Comparison of ENCODE assay signal across 8 mouse cellular contexts in genomic region chr2:118112438-118112837, GRCm38 (mm10). TPM values are rescaled to one million over a fixed set of nuclear protein-coding genes. Genes with fewer than 3 reads are reported as not detected.
A peak's percentile ranks its signal among the peaks of the same experiment; 100 is the strongest.
DNase-seq lines count a peak whose midpoint lies in the region; ATAC-seq lines count a peak whose summit lies in the region.

No protein-coding gene starts in this region.

- intact Hi-C loops in gastrocnemius, postnatal 36 days (cut with DNase I) = loop anchor here (5.0 kb wide), 1 partner anchor 330 kb away; no protein-coding TSS in a partner anchor

- peak; percentile 21 for DNase-seq in kidney, postnatal 10 days
- no peak for DNase-seq in kidney, adult 11 months
- DNase-seq in forebrain, embryonic 11.5 days (ENCODE audit: low spot score) = no peak
- DNase-seq in layer of hippocampus, adult 11-12 months (ENCODE audit: low spot score) = no peak
- DNase-seq in gastrocnemius, postnatal 36 days = no peak

- no peaks in the 10 kb centered on the region for H3K9me3 ChIP-seq in forebrain, embryonic 11.5 days (ENCODE audit: control insufficient read depth, low read length)
- H3K9me3 ChIP-seq in limb, embryonic 12.5 days = no peaks in the 10 kb centered on the region
- H3K9me3 ChIP-seq in neural tube, embryonic 15.5 days (replicated peaks) = no peaks in the 10 kb centered on the region

- no peak for ATAC-seq in forebrain, embryonic 11.5 days (replicated peaks; ENCODE audit: low FRiP score)
- no peak for ATAC-seq in limb, embryonic 12.5 days (ENCODE audit: insufficient number of reproducible peaks, insufficient read depth, low FRiP score, low TSS enrichment, low read depth)
- no peak for ATAC-seq in neural tube, embryonic 15.5 days (ENCODE audit: low FRiP score)
- no peak for ATAC-seq in erythroid progenitor cell, adult 5-6 weeks (replicated peaks; ENCODE audit: low FRiP score, poor library complexity, severe bottlenecking)

- H3K36me3 ChIP-seq in forebrain, embryonic 11.5 days (ENCODE audit: control insufficient read depth, insufficient read depth, low read length) = no peaks in the 10 kb centered on the region
- H3K36me3 ChIP-seq in limb, embryonic 12.5 days = peaks cover 34% of the 10 kb centered on the region
- H3K36me3 ChIP-seq in neural tube, embryonic 15.5 days = no peaks in the 10 kb centered on the region

- WGBS in forebrain, embryonic 11.5 days = 17% methylated on average over 5 of the region's 5 CpGs
- 25% methylated on average over 5 of the region's 5 CpGs for WGBS in limb, embryonic 12.5 days
- 27% methylated on average over 5 of the region's 5 CpGs for WGBS in neural tube, embryonic 15.5 days

- H3K9ac ChIP-seq in forebrain, embryonic 11.5 days (ENCODE audit: low read length) = peak overlapping the region; percentile 66
- H3K9ac ChIP-seq in limb, embryonic 12.5 days (replicated peaks) = peak overlapping the region; percentile 72
- no peak overlapping the region for H3K9ac ChIP-seq in neural tube, embryonic 15.5 days (replicated peaks)

- no peak overlapping the region for H3K27ac ChIP-seq in forebrain, embryonic 11.5 days (ENCODE audit: low read depth, low read length)
- H3K27ac ChIP-seq in limb, embryonic 12.5 days = no peak overlapping the region
- H3K27ac ChIP-seq in neural tube, embryonic 15.5 days (replicated peaks) = no peak overlapping the region

- peaks cover 8% of the 10 kb centered on the region; the same call in 1 of the 2 replicates for H3K4me1 ChIP-seq in forebrain, embryonic 11.5 days (replicated peaks; ENCODE audit: control insufficient read depth, insufficient read depth, low read length)
- H3K4me1 ChIP-seq in limb, embryonic 12.5 days (replicated peaks) = peaks cover 58% of the 10 kb centered on the region
- peaks cover 46% of the 10 kb centered on the region for H3K4me1 ChIP-seq in neural tube, embryonic 15.5 days

- H3K27me3 ChIP-seq in forebrain, embryonic 11.5 days (ENCODE audit: control insufficient read depth, insufficient read depth, low read length) = no peaks in the 10 kb centered on the region; the same call in 1 of the 2 replicates
- peaks cover 16% of the 10 kb centered on the region for H3K27me3 ChIP-seq in limb, embryonic 12.5 days
- peaks cover 10% of the 10 kb centered on the region for H3K27me3 ChIP-seq in neural tube, embryonic 15.5 days (replicated peaks)

- peak overlapping the region; percentile 95 for H3K4me2 ChIP-seq in forebrain, embryonic 11.5 days (ENCODE audit: low read depth, low read length, severe bottlenecking)
- peak overlapping the region; percentile 68 for H3K4me2 ChIP-seq in limb, embryonic 12.5 days
- H3K4me2 ChIP-seq in neural tube, embryonic 15.5 days = peak overlapping the region; percentile 97

- H3K4me3 ChIP-seq in forebrain, embryonic 11.5 days (ENCODE audit: low read depth, low read length) = peak overlapping the region; percentile 48
- H3K4me3 ChIP-seq in limb, embryonic 12.5 days (replicated peaks) = peak overlapping the region; percentile 61
- peak overlapping the region; percentile 43 for H3K4me3 ChIP-seq in neural tube, embryonic 15.5 days (replicated peaks)

RNA-seq across cellular contexts. Expression of gene Thbs1, which starts 0.8 kb away (rescaled TPM):
- 61.2 and 63.4 TPM in 2 replicates for polyA plus RNA-seq in forebrain, embryonic 11.5 days (2014; fragmentation: Nextera tagmentation; extraction: Ambion mirVana)
- polyA plus RNA-seq in limb, embryonic 12.5 days (2016; fragmentation: Nextera tagmentation; extraction: Ambion mirVana) = 56.8 and 71.9 TPM in 2 replicates
- 8.6 and 10.6 TPM in 2 replicates for polyA plus RNA-seq in neural tube, embryonic 15.5 days (2015; fragmentation: Nextera tagmentation; extraction: Ambion mirVana)
- 1 to 10 TPM; 7.4 to 7.7 TPM for total RNA-seq in gastrocnemius, postnatal 36 days (2021)
- total RNA-seq in erythroid progenitor cell, adult 5-6 weeks (2015; ENCODE audit: low replicate concordance) = 5.8 and 12.6 TPM in 2 replicates
- 2.7 and 5.1 TPM in 2 replicates for total RNA-seq in erythroid progenitor cell, adult 5-6 weeks (2017; ENCODE audit: low replicate concordance)
